Mouse (Mus musculus): ENCODE measurements at regions not wholly inside any gene's neighbourhood (a gene's known extent, or its start where the extent isn't known, plus 50 kb on each side); places are given as distances from the start of the nearest gene placed in this dataset.

DNA sequence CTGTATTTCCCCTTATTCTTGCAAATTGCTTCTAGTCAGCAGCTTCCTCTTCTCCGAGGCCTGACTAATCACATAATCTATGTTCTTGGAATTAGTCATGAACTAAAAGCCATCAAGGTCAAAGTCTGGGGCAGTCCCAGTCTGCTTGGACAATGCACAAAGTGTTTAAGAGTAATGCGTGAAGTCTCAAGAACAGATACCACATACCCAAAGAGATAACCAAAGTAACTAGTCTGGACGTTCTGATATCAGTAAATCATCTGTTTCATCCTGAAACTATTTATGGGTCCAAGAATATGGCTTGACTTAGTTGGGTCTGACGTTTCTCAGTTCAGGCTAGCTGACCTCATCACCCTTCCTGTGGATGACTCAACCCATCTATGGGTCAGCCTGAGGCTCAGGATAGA is 76.1 kb downstream of the Tmsb4x start:
- no peak for TF ChIP-seq CTCF (conservative IDR thresholded peaks at IDR 0.05; ENCODE audit: low read length)
- no peak for TF ChIP-seq POU5F1 (IDR thresholded peaks at IDR 0.05; ENCODE audit: borderline replicate concordance, low read length)
- no peak for TF ChIP-seq NANOG (IDR thresholded peaks at IDR 0.05; ENCODE audit: borderline replicate concordance, low read length)
